Comparison of ENCODE assay signal across 7 mouse cellular contexts in genomic region chrX:99567367-99568164, GRCm38 (mm10).
A peak's percentile ranks its signal among the peaks of the same experiment; 100 is the strongest.
DNase-seq lines count a peak whose midpoint lies in the region; ATAC-seq and TF ChIP-seq lines count a peak whose summit lies in the region.

No protein-coding gene starts in this region.

- no peaks in the 10 kb centered on the region for H3K4me1 ChIP-seq in lung, embryonic 14.5 days (ENCODE audit: insufficient read depth)
- 0 out of 2 replicates have a peak, but pooled peaks cover 3% of the 10 kb centered on the region for H3K4me1 ChIP-seq in lung, adult 2 months (ENCODE audit: control insufficient read depth, insufficient read depth, low read length)
- peaks cover 7% of the 10 kb centered on the region; the same call in 1 of the 2 replicates for H3K4me1 ChIP-seq in forebrain, embryonic 11.5 days (replicated peaks; ENCODE audit: control insufficient read depth, insufficient read depth, low read length)
- H3K4me1 ChIP-seq in limb, embryonic 12.5 days (replicated peaks): peaks cover 9% of the 10 kb centered on the region

- no peak overlapping the region for H3K4me3 ChIP-seq in lung, embryonic 14.5 days (ENCODE audit: low read depth, low read length)
- H3K4me3 ChIP-seq in lung, adult 2 months (replicated peaks; ENCODE audit: extremely low read depth, low read depth, low read length): no peak overlapping the region
- H3K4me3 ChIP-seq in forebrain, embryonic 11.5 days (ENCODE audit: low read depth, low read length): no peak overlapping the region; the same call in 1 of the 2 replicates
- H3K4me3 ChIP-seq in limb, embryonic 12.5 days (replicated peaks): no peak overlapping the region; the same call in 1 of the 2 replicates

- H3K27me3 ChIP-seq in lung, embryonic 14.5 days (ENCODE audit: insufficient read depth, low read length): no peaks in the 10 kb centered on the region
- peaks cover 25% of the 10 kb centered on the region; the same call in 1 of the 2 replicates for H3K27me3 ChIP-seq in forebrain, embryonic 11.5 days (ENCODE audit: control insufficient read depth, insufficient read depth, low read length)
- peaks cover 96% of the 10 kb centered on the region for H3K27me3 ChIP-seq in limb, embryonic 12.5 days

- H3K27ac ChIP-seq in lung, embryonic 14.5 days (ENCODE audit: low read depth): peak overlapping the region; percentile 91
- H3K27ac ChIP-seq in forebrain, embryonic 11.5 days (ENCODE audit: low read depth, low read length): peak overlapping the region; percentile 62
- peak overlapping the region; percentile 78 for H3K27ac ChIP-seq in limb, embryonic 12.5 days

- no peaks in the 10 kb centered on the region for H3K36me3 ChIP-seq in lung, embryonic 14.5 days (ENCODE audit: insufficient read depth)
- H3K36me3 ChIP-seq in forebrain, embryonic 11.5 days (ENCODE audit: control insufficient read depth, insufficient read depth, low read length): no peaks in the 10 kb centered on the region
- no peaks in the 10 kb centered on the region for H3K36me3 ChIP-seq in limb, embryonic 12.5 days

- ATAC-seq in lung, embryonic 14.5 days (ENCODE audit: insufficient read depth): peak; percentile 89
- peak; percentile 85 for ATAC-seq in forebrain, embryonic 11.5 days (replicated peaks; ENCODE audit: low FRiP score)
- peak; percentile 73; the same call in 1 of the 2 replicates for ATAC-seq in limb, embryonic 12.5 days (ENCODE audit: insufficient number of reproducible peaks, insufficient read depth, low FRiP score, low TSS enrichment, low read depth)

- H3K4me2 ChIP-seq in lung, embryonic 14.5 days: peak overlapping the region; percentile 51
- H3K4me2 ChIP-seq in forebrain, embryonic 11.5 days (ENCODE audit: low read depth, low read length, severe bottlenecking): peak overlapping the region; percentile 28
- H3K4me2 ChIP-seq in limb, embryonic 12.5 days: peak overlapping the region; percentile 43

- no peak for TF ChIP-seq POLR2A in lung, adult 2 months (IDR thresholded peaks at IDR 0.05; ENCODE audit: borderline replicate concordance, extremely low read depth, low read depth, low read length)

- H3K9me3 ChIP-seq in lung, embryonic 14.5 days (ENCODE audit: low read depth, low read length): no peaks in the 10 kb centered on the region
- no peaks in the 10 kb centered on the region for H3K9me3 ChIP-seq in forebrain, embryonic 11.5 days (ENCODE audit: control insufficient read depth, low read length)
- H3K9me3 ChIP-seq in limb, embryonic 12.5 days: no peaks in the 10 kb centered on the region

- TF ChIP-seq CTCF in lung, embryonic 14.5 days (IDR thresholded peaks at IDR 0.05; ENCODE audit: low read depth): no peak
- TF ChIP-seq CTCF in lung, adult 2 months (IDR thresholded peaks at IDR 0.05; ENCODE audit: insufficient read depth, low read length): no peak

- no peak overlapping the region for H3K9ac ChIP-seq in lung, embryonic 14.5 days
- peak overlapping the region; percentile 14; the same call in 1 of the 2 replicates for H3K9ac ChIP-seq in forebrain, embryonic 11.5 days (ENCODE audit: low read length)
- H3K9ac ChIP-seq in limb, embryonic 12.5 days (replicated peaks): peak overlapping the region; percentile 40; the same call in 1 of the 2 replicates

- peak; percentile 84 for DNase-seq in lung, embryonic 14.5 days
- no peak for DNase-seq in lung, adult 2 months
- DNase-seq in forebrain, embryonic 11.5 days (ENCODE audit: low spot score): peak; percentile 69
- peak; percentile 47 for DNase-seq in retina, embryonic 14.5 days (ENCODE audit: low spot score)
- DNase-seq in ovary, adult 18-20 months (ENCODE audit: low spot score): no peak
- DNase-seq in spleen, adult 18-20 months: no peak

- 17% methylated on average over 28 of the region's 28 CpGs for WGBS in lung, embryonic 14.5 days
- 48% methylated on average over 28 of the region's 28 CpGs for WGBS in lung, adult 2 months
- 22% methylated on average over 22 of the region's 28 CpGs for WGBS in forebrain, embryonic 11.5 days
- 19% methylated on average over 23 of the region's 28 CpGs for WGBS in limb, embryonic 12.5 days

Comparison
In these comparisons a context has a peak if more than half of its experiments do, and no peak if none do; other contexts are left out.
1. DNase-seq: peak in lung, embryonic 14.5 days (single experiment), forebrain, embryonic 11.5 days (single experiment) and retina, embryonic 14.5 days (single experiment); none in lung, adult 2 months (single experiment), ovary, adult 18-20 months (single experiment) and spleen, adult 18-20 months (0 of 2).
2. Peak in every context shown above with its lines, with median percentiles within 50 percentile points of each other: ATAC-seq, H3K27ac ChIP-seq and H3K4me2 ChIP-seq.